Comparison of ENCODE assay signal across 8 mouse cellular contexts in the genomic region with DNA sequence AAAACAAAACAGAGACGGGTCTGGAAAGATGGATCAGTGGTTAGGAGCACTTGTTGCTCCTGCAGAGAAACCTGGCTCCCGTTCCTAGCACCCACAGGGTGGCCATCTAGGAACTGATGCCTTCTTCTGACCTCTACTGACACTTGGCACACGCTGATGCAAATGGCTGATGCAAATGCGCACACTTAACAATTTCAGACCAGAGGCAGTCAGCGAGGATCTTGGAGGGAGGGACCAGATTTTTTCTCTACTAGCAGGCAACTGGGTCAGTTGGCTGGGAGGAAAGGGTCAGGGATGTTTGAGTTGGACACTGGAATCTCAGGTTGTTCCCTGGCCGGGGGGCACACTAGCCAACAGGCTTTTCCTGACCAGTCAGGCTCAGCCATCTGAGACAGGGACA. TPM values are rescaled to one million over a fixed set of nuclear protein-coding genes. Genes with fewer than 3 reads are reported as not detected.
DNase-seq lines count a peak whose midpoint lies in the region; ATAC-seq lines count a peak whose summit lies in the region.

A gene (plus strand): TSS at position 240 of the 400 bp plus-strand sequence.

- no peaks in the 10 kb centered on the region for H3K36me3 ChIP-seq in forebrain, embryonic 15.5 days
- no peaks in the 10 kb centered on the region for H3K36me3 ChIP-seq in hindbrain, embryonic 11.5 days (ENCODE audit: control insufficient read depth, insufficient read depth, low read length)
- H3K36me3 ChIP-seq in liver, embryonic 13.5 days = peaks cover 11% of the 10 kb centered on the region

- DNase-seq in kidney, adult 9 months = peak; percentile 25
- DNase-seq in kidney, adult 11 months = no peak
- peak; percentile 52 for DNase-seq in R1 (ENCODE audit: low read depth, low spot score)
- DNase-seq in hindbrain, embryonic 11.5 days (ENCODE audit: low spot score) = no peak
- DNase-seq in liver, embryonic 13.5 days = no peak
- no peak for DNase-seq in cerebellum, postnatal 25 days
- no peak for DNase-seq in cerebellum, adult 11-12 months

- H3K27me3 ChIP-seq in forebrain, embryonic 15.5 days = peaks cover 9% of the 10 kb centered on the region; the same call in 1 of the 2 replicates
- peaks cover 34% of the 10 kb centered on the region for H3K27me3 ChIP-seq in hindbrain, embryonic 11.5 days (ENCODE audit: control insufficient read depth, insufficient read depth, low read length)
- H3K27me3 ChIP-seq in liver, embryonic 13.5 days = peaks cover 65% of the 10 kb centered on the region

- H3K27ac ChIP-seq in forebrain, embryonic 15.5 days (replicated peaks) = peak within 1 kb of the TSS; percentile 41; the same call in 1 of the 2 replicates
- no peak within 1 kb of the TSS for H3K27ac ChIP-seq in hindbrain, embryonic 11.5 days (ENCODE audit: low read depth, low read length)
- H3K27ac ChIP-seq in liver, embryonic 13.5 days = no peak within 1 kb of the TSS

- peaks cover 41% of the 10 kb centered on the region for H3K4me1 ChIP-seq in forebrain, embryonic 15.5 days
- peaks cover 10% of the 10 kb centered on the region for H3K4me1 ChIP-seq in hindbrain, embryonic 11.5 days (replicated peaks; ENCODE audit: control insufficient read depth, insufficient read depth, low read length)
- peaks cover 59% of the 10 kb centered on the region for H3K4me1 ChIP-seq in liver, embryonic 13.5 days (replicated peaks)

- H3K9me3 ChIP-seq in forebrain, embryonic 15.5 days = no peaks in the 10 kb centered on the region
- no peaks in the 10 kb centered on the region for H3K9me3 ChIP-seq in hindbrain, embryonic 11.5 days (ENCODE audit: control insufficient read depth, low read length)
- H3K9me3 ChIP-seq in liver, embryonic 13.5 days (replicated peaks) = no peaks in the 10 kb centered on the region

- peak within 1 kb of the TSS; percentile 77 for H3K9ac ChIP-seq in forebrain, embryonic 15.5 days (replicated peaks)
- H3K9ac ChIP-seq in hindbrain, embryonic 11.5 days (ENCODE audit: low read depth, low read length) = peak within 1 kb of the TSS; percentile 88
- H3K9ac ChIP-seq in liver, embryonic 13.5 days = peak within 1 kb of the TSS; percentile 64

- H3K4me3 ChIP-seq in forebrain, embryonic 15.5 days = peak within 1 kb of the TSS; percentile 56
- peak within 1 kb of the TSS; percentile 54 for H3K4me3 ChIP-seq in hindbrain, embryonic 11.5 days (ENCODE audit: low read depth, low read length)
- peak within 1 kb of the TSS; percentile 57 for H3K4me3 ChIP-seq in liver, embryonic 13.5 days (replicated peaks)

- ATAC-seq in forebrain, embryonic 15.5 days (replicated peaks) = no peak
- ATAC-seq in hindbrain, embryonic 11.5 days (ENCODE audit: low FRiP score) = no peak
- no peak for ATAC-seq in liver, embryonic 13.5 days (ENCODE audit: low read depth)

- WGBS in forebrain, embryonic 15.5 days = 27% methylated on average over 6 of the region's 6 CpGs
- WGBS in hindbrain, embryonic 11.5 days = 20% methylated on average over 6 of the region's 6 CpGs
- 36% methylated on average over 6 of the region's 6 CpGs for WGBS in liver, embryonic 13.5 days (ENCODE audit: insufficient replicate concordance)

- H3K4me2 ChIP-seq in forebrain, embryonic 15.5 days (replicated peaks) = peak within 1 kb of the TSS; percentile 97
- H3K4me2 ChIP-seq in hindbrain, embryonic 11.5 days (replicated peaks; ENCODE audit: low read depth, low read length) = peak within 1 kb of the TSS; percentile 93
- peak within 1 kb of the TSS; percentile 79 for H3K4me2 ChIP-seq in liver, embryonic 13.5 days

RNA-seq across cellular contexts. Expression of the gene that starts here (rescaled TPM):
- polyA plus RNA-seq in forebrain, embryonic 15.5 days (2015; fragmentation: Nextera tagmentation; extraction: Ambion mirVana) = 24.8 and 24.9 TPM in 2 replicates
- polyA plus RNA-seq in hindbrain, embryonic 11.5 days (2014; fragmentation: Nextera tagmentation; extraction: Ambion mirVana) = 8.0 and 9.3 TPM in 2 replicates
- 88.0 and 110 TPM in 2 replicates for polyA plus RNA-seq in liver, embryonic 13.5 days (2015; fragmentation: Nextera tagmentation; extraction: Ambion mirVana)

Comparison
In these comparisons a context has a peak if more than half of its experiments do, and no peak if none do; other contexts are left out.
1. DNase-seq: peak in kidney, adult 9 months (single experiment) and R1 (single experiment); none in kidney, adult 11 months (single experiment), hindbrain, embryonic 11.5 days (single experiment), liver, embryonic 13.5 days (single experiment), cerebellum, postnatal 25 days (0 of 2) and cerebellum, adult 11-12 months (single experiment).
2. Peak in every context shown above with its lines, with median percentiles within 50 percentile points of each other: H3K4me2 ChIP-seq, H3K4me3 ChIP-seq and H3K9ac ChIP-seq.